Mouse (Mus musculus) MEL (cell line): ENCODE results near the gene Nfix.

Source experiments
- CHD1 ChIP-seq: IDR thresholded peaks from 2 replicates; pipeline ENCODE4 v1.6.1; 2012; ENCODE audit warnings: low read depth, mild to moderate bottlenecking, inconsistent platforms, low read length, improper control_type of control experiment
- CHD2 ChIP-seq: IDR thresholded peaks from 2 replicates; pipeline ENCODE4 v1.6.1; 2011; ENCODE audit warnings: low read length, improper control_type of control experiment
- CTCF ChIP-seq, 3 experiments: IDR thresholded peaks in 2 of 3; conservative IDR thresholded peaks in 1 of 3; 2 replicates each; pipeline ENCODE4 v1.5.1; 2011 to 2012; ENCODE audit warnings: low read length in 3 of 3, low read depth in 2 of 3, mild to moderate bottlenecking in 2 of 3, improper control_type of control experiment in 1 of 3, inconsistent platforms in 1 of 3, mixed read lengths in 1 of 3, moderate library complexity in 1 of 3; ENCODE audit not compliant: control insufficient read depth in 1 of 3, insufficient read depth in 1 of 3, poor library complexity in 1 of 3, severe bottlenecking in 1 of 3
- E2F4 ChIP-seq: IDR thresholded peaks from 2 replicates; pipeline ENCODE4 v1.6.1; 2011; ENCODE audit warnings: low read depth, low read length, improper control_type of control experiment, borderline replicate concordance
- ELF1 ChIP-seq: IDR thresholded peaks from 2 replicates; pipeline ENCODE4 v1.6.1; 2014; ENCODE audit warnings: low read depth, mild to moderate bottlenecking, inconsistent platforms, low read length, improper control_type of control experiment, moderate library complexity
- EP300 ChIP-seq, 2 experiments: IDR thresholded peaks; 2 replicates each; pipeline ENCODE4 v1.6.1; 2011; ENCODE audit warnings: improper control_type of control experiment in 2 of 2, low read length in 2 of 2, low read depth in 1 of 2, mild to moderate bottlenecking in 1 of 2
- GATA1 ChIP-seq: IDR thresholded peaks from 2 replicates; pipeline ENCODE4 v1.6.1; 2011; ENCODE audit warnings: low read depth, low read length, improper control_type of control experiment
- NELFE ChIP-seq: IDR thresholded peaks from 2 replicates; pipeline ENCODE4 v1.6.1; 2011; ENCODE audit warnings: low read depth, low read length, improper control_type of control experiment
- NRF1 ChIP-seq: IDR thresholded peaks from 2 replicates; pipeline ENCODE4 v1.6.1; 2014; ENCODE audit warnings: low read depth, mild to moderate bottlenecking, inconsistent platforms, low read length, improper control_type of control experiment, moderate library complexity; ENCODE audit not compliant: poor library complexity, insufficient read depth, severe bottlenecking
- POLR2AphosphoS2 ChIP-seq: IDR thresholded peaks from 2 replicates; pipeline ENCODE4 v1.6.1; 2011; ENCODE audit warnings: low read length, improper control_type of control experiment
- RAD21 ChIP-seq: IDR thresholded peaks from 2 replicates; pipeline ENCODE4 v1.6.1; 2011; ENCODE audit warnings: mild to moderate bottlenecking, low read depth, low read length, improper control_type of control experiment
- ZC3H11A ChIP-seq: IDR thresholded peaks from 2 replicates; pipeline ENCODE4 v1.6.1; 2012; ENCODE audit warnings: low read depth, mild to moderate bottlenecking, inconsistent platforms, low read length, improper control_type of control experiment
- ZMIZ1 ChIP-seq: IDR thresholded peaks from 2 replicates; pipeline ENCODE4 v1.6.1; 2012; ENCODE audit warnings: low read depth, mild to moderate bottlenecking, inconsistent platforms, low read length, improper control_type of control experiment, moderate library complexity

DNA sequence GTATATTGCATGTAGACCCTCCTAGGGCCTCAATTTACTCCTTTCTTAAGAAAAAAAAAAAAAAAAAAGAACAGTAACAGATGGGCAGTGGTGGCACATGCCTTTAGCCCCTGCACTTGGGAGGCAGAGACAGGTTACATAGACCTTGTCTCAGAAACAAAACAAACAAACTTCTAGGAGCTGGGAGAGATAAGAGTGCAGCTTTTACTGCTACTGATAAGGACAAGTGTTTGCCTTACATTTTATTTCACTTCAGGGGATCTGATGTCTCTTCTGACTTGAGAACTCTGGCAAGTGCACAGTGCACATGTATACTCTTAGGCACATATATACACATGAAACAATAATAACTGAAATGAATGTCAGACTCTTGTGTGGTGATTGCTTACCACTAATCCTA, 142.9 kb downstream of the Nfix start:
- TF ChIP-seq RAD21 (no peak), NRF1 (no peak; the same call in 1 of the 2 replicates), E2F4 (no peak), NELFE (no peak), EP300 (IDR thresholded peaks at IDR 0.05; ENCODE audit: low read depth in 1 of 2, low read length in 2 of 2) (peak; percentile 46 to 73; a peak in 3 of 4 replicates), CHD1 (no peak), GATA1 (peak; percentile 94), CHD2 (no peak), ELF1 (no peak), POLR2AphosphoS2 (no peak), ZMIZ1 (peak; percentile 63), ZC3H11A (no peak), CTCF (IDR thresholded peaks at IDR 0.05 in 2 of 3, conservative IDR thresholded peaks at IDR 0.05 in 1 of 3; ENCODE audit: control insufficient read depth in 1 of 3, insufficient read depth in 1 of 3, low read depth in 2 of 3, low read length in 3 of 3, poor library complexity in 1 of 3, severe bottlenecking in 1 of 3) (no peak)
